Mouse (Mus musculus) layer of hippocampus, adult 2 months (tissue): ENCODE results near the gene Dscam. TPM values are rescaled to one million over a fixed set of nuclear protein-coding genes. Genes with fewer than 3 reads are reported as not detected.

Source experiments
- DNase-seq, 2 experiments: peaks; one replicate each; pipeline ENCODE4 v3.0.0; 2022; ENCODE audit warnings: low spot score in 2 of 2
- H3K27ac ChIP-seq: fragments of 200-600 bp; 2 replicates; pipeline ENCODE4 v1.8.1; 2022
- H3K4me3 ChIP-seq: fragments of 200-600 bp; 2 replicates; pipeline ENCODE4 v1.8.1; 2022; ENCODE audit warnings: mild to moderate bottlenecking
- CTCF ChIP-seq: fragments of 200-600 bp; conservative IDR thresholded peaks from 2 replicates; pipeline ENCODE4 v1.8.1; 2022; ENCODE audit warnings: antibody characterized with exemption, mild to moderate bottlenecking, moderate library complexity
- total RNA-seq, 2 experiments: library from RNA; stranded (reverse); gene quantifications; 2 replicates each; pipeline ENCODE4 v1.2.3; 2021

Gene Dscam
- total RNA-seq, 2 experiments from 2014 or later = 36.8 to 41.0 TPM

DNA sequence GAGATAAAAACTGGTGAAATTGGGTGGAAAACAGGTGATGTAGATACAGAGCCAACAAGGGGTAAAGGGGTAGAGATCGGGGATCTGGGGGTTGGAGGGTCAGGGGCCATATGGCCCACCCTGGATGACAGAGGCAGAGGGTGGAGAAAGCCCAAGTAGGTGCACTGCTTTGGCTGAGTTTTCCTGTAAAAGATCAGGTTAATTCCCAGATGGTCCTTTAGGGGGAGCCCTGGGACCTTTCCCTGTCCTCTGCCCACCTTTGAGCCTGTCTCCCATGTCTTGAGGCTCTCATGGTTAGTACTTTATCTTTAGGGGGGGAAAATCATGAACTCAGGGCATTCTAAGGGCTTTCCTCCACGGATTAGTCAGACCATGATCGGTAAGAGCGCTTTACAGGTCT is 318.2 kb downstream of the Dscam start:
- peak; percentile 88 for TF ChIP-seq CTCF
- no peak overlapping the region for H3K27ac ChIP-seq
- DNase-seq = peak; percentile 54 to 66

DNA sequence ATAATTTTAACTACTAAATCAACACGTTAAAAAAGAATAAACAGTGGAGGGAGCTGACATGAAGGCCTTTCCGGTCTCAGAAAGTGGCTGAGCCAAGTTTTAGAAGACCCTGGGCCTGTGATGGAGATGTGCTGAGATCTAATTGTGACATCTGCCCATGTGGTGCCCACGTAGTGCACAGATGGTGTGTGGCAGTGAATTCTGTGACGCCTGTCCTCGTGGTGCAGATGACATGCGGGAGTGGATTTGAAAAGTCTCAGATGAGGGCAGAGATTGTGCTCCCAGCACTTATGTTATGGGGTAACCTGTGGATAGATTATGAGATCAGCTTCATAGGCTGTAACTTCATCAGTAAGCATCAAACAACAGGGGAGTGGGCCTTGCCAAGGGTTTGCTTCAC is 321.6 kb downstream of the Dscam start:
- DNase-seq = peak; percentile 32 to 56
- TF ChIP-seq CTCF = no peak
- Histone ChIP-seq H3K4me3 (no peak overlapping the region), H3K27ac (peak overlapping the region; percentile 28; the same call in 1 of the 2 replicates)

More for the DNA sequence above, 318.2 kb downstream of the Dscam start:
- H3K4me3 ChIP-seq = no peak overlapping the region

DNA sequence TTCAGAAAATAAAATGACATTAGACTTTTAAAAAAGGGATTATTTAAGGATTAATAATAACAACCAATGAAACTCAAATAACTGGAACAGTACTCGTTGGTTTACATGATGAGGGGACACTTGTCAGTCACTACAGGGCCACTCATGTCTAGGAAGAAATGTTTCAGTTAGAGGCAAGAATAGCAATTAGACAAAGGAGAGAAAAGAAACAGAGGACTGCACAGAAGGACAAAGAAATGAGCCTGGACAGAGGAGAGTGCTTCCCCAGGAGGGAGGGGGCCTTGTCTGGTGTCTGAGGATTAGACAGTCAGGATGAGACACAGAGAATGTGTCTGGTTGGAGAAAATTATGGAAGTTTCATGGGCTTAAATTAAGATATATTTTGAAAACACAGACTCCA is 324.0 kb downstream of the Dscam start:
- TF ChIP-seq CTCF = no peak
- no peak for DNase-seq
- no peak overlapping the region for H3K27ac ChIP-seq
- H3K4me3 ChIP-seq = no peak overlapping the region

DNA sequence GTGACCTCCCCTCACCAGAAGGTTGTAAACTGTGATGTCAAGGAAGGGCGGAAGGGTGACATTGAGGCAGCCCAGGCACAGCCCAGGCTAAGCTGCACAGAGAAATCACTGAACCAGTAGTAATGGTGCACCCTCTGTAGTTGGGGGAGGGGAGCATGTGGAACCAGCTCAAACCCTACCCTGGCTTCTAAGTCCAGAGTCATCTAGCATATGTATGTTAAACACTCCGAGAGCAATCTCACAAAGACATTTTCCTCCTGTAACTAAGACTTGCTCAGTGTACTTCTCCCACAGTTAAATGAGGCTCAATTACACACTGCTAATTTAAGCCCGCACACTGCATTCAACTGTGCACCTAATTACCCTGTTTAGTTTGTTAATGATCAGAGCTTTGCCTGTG is 324.4 kb downstream of the Dscam start:
- no peak for DNase-seq
- TF ChIP-seq CTCF = no peak
- H3K27ac ChIP-seq = no peak overlapping the region
- H3K4me3 ChIP-seq = no peak overlapping the region

DNA sequence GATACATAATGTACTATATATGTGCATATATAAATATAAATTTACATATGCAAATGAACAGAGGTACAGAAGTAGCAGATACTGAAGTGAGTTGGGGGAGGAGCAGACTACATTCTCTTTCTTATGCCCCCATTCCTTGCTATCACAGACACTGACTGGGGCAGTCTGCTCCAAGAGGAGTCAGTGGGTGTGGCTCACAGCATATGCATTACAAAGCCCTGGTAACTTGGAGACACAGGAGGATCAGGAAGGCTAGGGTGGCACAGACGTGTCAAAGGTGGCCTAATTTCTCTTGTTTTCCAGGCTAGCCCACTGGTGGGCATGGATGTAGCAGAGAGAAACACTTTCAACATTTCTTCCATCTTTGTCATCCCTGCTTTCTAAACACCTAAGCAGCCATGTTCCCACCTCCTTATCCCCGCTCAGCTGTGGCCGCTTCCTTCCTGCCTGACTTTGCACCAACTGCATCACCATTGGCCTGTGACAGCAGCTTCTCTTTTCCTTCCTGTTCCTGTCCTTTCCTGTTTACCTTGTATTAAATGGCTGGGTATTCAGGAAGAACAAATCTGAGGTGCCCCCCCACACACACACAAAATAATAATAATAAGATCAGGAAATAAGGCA is 325.0 kb downstream of the Dscam start:
- TF ChIP-seq CTCF = no peak
- no peak for DNase-seq
- no peak overlapping the region for H3K4me3 ChIP-seq
- H3K27ac ChIP-seq = no peak overlapping the region

DNA sequence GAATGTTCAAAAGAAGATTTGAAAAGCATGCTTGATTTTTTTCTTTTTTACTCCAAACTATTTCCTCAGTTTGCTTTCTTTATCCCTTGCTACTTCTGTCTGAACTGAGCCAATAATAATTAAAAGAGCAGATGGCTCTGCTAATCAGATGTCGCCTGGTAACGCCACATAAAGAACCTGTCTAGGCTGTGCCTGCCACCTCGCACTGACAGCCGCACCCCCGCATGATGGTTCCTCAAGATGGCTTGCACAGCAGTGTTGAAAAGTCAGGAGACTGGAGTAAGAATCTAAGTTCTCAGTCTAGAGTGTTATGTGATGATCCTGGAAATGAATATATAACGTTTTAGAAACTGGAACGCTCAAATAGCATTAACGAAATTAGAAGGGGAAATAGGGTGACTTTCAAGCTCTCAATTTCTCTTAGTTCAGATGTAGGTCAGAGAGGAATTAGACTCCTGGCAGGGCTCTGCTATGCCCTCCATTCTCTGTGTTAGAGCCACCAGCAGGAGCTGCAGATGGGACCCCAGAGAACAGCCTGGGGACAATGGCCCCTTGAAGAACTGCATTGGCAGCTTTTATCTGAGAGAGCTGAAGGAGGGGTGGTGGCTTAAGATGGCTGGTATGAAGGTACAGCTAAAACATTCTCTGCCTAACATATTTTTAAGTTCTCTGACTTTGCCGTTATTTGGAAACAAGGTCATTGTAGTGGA is 326.7 kb downstream of the Dscam start:
- no peak for TF ChIP-seq CTCF
- H3K4me3 ChIP-seq = no peak overlapping the region; the same call in 1 of the 2 replicates
- DNase-seq = peak; percentile 41 to 55
- peak overlapping the region; percentile 66 for H3K27ac ChIP-seq

DNA sequence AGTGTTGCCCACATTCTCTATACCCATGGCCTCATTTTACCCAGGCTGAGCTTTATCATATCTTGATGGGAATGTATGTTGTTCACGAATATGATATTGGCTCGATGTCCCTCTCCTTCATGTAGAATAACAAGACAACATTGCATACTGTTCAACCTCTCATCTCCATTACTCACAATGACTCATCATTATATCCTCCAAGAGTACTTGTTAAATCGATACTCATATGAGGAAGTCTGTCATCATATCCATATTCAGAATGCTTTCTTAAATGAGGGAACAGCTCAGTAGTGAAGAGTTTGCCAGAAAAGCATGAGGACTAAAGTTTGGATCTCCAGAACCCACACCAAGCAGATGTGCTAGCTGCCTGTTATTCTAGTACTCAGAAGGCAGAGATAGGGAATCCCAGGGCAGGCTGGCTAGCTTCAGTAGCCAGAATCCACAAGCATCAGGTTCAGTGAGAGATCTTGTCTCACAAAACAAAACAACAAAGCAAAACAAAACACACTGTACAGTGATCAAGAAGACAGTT is 327.7 kb downstream of the Dscam start:
- no peak for TF ChIP-seq CTCF
- Histone ChIP-seq H3K27ac (peak overlapping the region; percentile 66), H3K4me3 (no peak overlapping the region)
- DNase-seq = no peak

DNA sequence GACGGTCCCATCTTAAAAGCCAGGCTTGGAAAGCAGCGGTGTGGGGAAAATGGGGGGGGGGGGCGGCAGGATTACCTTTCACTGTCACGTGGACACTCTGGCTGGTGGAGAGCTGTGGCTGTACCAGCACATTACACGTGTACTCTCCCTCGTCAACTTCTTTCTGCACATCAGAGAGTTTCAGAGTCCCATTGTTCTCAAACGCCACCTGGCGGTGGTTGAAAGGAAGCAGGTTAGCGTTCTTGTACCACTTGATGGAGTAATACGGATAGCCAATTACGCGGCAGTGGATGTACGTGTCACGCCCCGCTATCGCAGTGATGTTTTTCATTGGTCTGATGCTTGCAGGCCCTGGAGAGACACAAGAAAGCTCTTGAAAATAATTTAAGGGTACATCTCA is 350.9 kb downstream of the Dscam start:
- no peak overlapping the region for H3K27ac ChIP-seq
- DNase-seq = peak; percentile 72 to 77
- H3K4me3 ChIP-seq = no peak overlapping the region
- TF ChIP-seq CTCF = peak; percentile 84

DNA sequence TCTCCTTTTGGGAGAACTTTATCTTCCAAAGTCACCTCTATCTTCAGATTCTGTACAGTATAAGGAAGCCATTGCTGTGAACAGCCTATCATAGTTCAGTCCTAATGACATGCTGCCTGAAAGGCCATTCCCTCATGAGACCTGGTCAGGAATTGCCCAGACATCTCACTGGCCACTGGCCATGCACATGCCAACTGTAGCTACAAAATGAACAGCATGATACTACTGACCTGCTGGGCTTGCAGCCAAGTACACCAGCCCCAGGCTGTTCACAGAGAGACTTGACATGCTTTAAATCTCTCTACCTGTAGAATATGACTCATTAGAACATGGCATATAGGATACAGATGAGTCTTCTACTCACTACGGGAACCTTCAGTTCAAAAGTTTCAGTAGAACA is 364.3 kb downstream of the Dscam start:
- H3K4me3 ChIP-seq = no peak overlapping the region
- no peak for TF ChIP-seq CTCF
- no peak for DNase-seq
- H3K27ac ChIP-seq = no peak overlapping the region

DNA sequence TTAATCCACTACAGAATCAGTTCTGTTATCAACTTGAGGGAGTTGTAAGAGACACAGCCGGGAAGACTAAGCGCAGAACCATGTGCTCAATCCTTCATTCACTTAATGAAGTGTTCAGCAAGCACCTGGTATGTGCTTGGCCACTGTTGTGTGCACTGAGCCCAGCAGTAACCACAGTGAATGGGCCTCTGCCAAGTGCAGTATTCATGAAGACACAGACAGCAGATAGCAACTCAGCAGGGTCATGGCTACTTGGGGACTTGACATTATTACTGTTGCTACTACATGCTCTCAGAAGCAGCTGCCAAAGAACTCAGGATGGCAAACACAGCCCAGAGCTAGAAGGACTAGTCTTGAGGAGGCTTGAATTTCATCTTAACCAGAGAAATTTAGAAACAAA is 367.9 kb downstream of the Dscam start:
- no peak for DNase-seq
- H3K4me3 ChIP-seq = no peak overlapping the region
- H3K27ac ChIP-seq = no peak overlapping the region
- TF ChIP-seq CTCF = no peak

DNA sequence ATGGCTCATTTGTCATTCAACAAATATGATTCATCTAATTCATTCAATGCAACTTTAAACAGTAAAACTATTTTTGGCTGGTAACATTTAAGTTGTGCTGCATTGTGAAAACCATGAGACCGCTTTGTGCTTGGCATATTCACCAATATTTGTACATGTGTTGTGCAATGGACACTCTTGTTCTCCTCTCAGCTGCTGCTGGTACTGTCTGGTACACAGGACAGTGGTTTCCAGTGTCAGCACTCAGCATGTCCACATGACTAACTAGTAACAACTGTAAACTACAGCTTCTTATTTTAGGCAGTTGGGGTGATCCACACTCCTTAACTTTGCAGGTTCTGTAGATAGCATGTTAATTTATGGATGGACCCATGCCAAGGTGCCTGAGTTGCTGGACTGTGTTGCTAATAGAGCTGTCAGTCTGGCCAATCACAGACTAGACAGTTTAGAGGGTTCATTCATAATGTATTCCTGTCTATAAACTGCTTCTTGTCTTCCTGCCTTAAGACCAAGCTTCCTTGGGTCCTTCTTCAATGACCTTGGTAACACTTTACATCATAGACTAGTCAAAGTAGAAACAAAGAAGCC is 368.8 kb downstream of the Dscam start:
- no peak overlapping the region for H3K27ac ChIP-seq
- DNase-seq = no peak

DNA sequence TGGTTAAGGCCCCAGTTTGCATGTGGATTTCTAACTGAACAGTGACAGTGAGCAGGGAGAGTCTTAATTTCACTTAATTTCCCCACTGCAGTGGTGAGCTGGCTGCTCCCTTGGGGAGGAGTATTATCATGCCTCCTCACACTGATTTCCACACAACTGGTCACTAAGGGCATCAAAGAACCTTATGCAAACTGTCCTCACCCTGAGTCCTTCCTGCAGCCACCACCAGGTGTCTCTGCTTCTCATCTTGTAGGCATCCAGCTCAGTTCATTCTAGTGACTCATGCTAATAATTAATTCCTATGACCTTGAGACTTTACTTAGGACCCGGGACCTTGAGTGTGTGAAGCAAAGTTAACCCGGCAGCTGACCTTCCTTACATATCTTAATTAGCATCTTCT is 375.1 kb downstream of the Dscam start:
- Histone ChIP-seq H3K4me3 (no peak overlapping the region), H3K27ac (no peak overlapping the region)
- no peak for DNase-seq
- peak; percentile 84 for TF ChIP-seq CTCF

More for the DNA sequence above, 368.8 kb downstream of the Dscam start:
- TF ChIP-seq CTCF = no peak
- no peak overlapping the region for H3K4me3 ChIP-seq

DNA sequence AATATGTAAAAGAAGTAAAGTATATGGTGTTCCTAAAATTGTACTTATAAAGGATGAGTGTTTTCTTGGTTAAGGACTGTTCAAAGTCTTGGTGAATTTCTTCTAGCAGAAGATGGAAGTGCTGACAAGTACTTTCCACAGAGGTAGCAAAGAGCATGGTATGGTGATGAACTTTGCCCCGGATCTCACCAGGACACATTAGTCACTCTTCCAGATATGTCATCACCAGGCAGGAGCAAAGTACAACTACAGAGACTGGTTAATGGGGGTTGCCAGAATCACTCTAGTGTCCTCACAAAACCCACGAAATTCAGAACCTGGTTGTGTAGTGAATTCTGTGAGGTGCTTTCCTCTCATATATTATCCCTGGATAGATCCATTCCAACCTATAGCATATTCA is 379.2 kb downstream of the Dscam start:
- DNase-seq = no peak
- Histone ChIP-seq H3K4me3 (no peak overlapping the region), H3K27ac (no peak overlapping the region)
- TF ChIP-seq CTCF = no peak
